Comparison of ENCODE assay signal across 9 mouse cellular contexts in genomic region chr19:46971051-46971689, GRCm38 (mm10). TPM values are rescaled to one million over a fixed set of nuclear protein-coding genes. Genes with fewer than 3 reads are reported as not detected.
DNase-seq lines count a peak whose midpoint lies in the region; ATAC-seq and TF ChIP-seq lines count a peak whose summit lies in the region.
"Had no signal": no experiment of that assay in that cellular context is flagged by ENCODE, and none has a peak within 500 bp of the region (broad histone marks: within the 10 kb centered on the region; RNA-seq: fewer than 3 reads in every experiment).

No protein-coding gene starts in this region.

- WGBS in heart, embryonic 15.5 days = 69% methylated on average over 8 of the region's 8 CpGs
- WGBS in hindbrain, embryonic 12.5 days = 39% methylated on average over 8 of the region's 8 CpGs
- WGBS in midbrain, embryonic 15.5 days = 23% methylated on average over 8 of the region's 8 CpGs

- H3K4me3 ChIP-seq in heart, embryonic 15.5 days = no peak overlapping the region
- H3K4me3 ChIP-seq in hindbrain, embryonic 12.5 days = no peak overlapping the region
- no peak overlapping the region for H3K4me3 ChIP-seq in midbrain, embryonic 15.5 days
- H3K4me3 ChIP-seq: embryonic facial prominence, embryonic 12.5 days had no signal

- TF ChIP-seq CTCF in brain, embryonic 14.5 days (IDR thresholded peaks at IDR 0.05; ENCODE audit: borderline replicate concordance, extremely low read depth, insufficient read depth, insufficient read length) = no peak

- H3K9ac ChIP-seq in heart, embryonic 15.5 days = no peak overlapping the region
- H3K9ac ChIP-seq in hindbrain, embryonic 12.5 days = no peak overlapping the region; the same call in 1 of the 2 replicates
- no peak overlapping the region for H3K9ac ChIP-seq in midbrain, embryonic 15.5 days
- H3K9ac ChIP-seq: embryonic facial prominence, embryonic 12.5 days had no signal

- H3K4me2 ChIP-seq in heart, embryonic 15.5 days = no peak overlapping the region
- no peak overlapping the region for H3K4me2 ChIP-seq in hindbrain, embryonic 12.5 days (replicated peaks)
- 0 out of 2 replicates have a peak overlapping the region, but pooled peaks have one; percentile 24 for H3K4me2 ChIP-seq in midbrain, embryonic 15.5 days
- H3K4me2 ChIP-seq: embryonic facial prominence, embryonic 12.5 days had no signal

- H3K9me3 ChIP-seq in heart, embryonic 15.5 days (replicated peaks) = no peaks in the 10 kb centered on the region
- H3K9me3 ChIP-seq in hindbrain, embryonic 12.5 days (replicated peaks) = no peaks in the 10 kb centered on the region
- no peaks in the 10 kb centered on the region for H3K9me3 ChIP-seq in midbrain, embryonic 15.5 days
- H3K9me3 ChIP-seq: embryonic facial prominence, embryonic 12.5 days had no signal

- TF ChIP-seq POLR2A in brain, embryonic 14.5 days (IDR thresholded peaks at IDR 0.05; ENCODE audit: borderline replicate concordance, extremely low read depth, insufficient read depth, insufficient read length, poor library complexity, severe bottlenecking) = no peak

- no peak for ATAC-seq in heart, embryonic 15.5 days (replicated peaks; ENCODE audit: insufficient number of reproducible peaks, insufficient read depth, low FRiP score, low read depth)
- no peak for ATAC-seq in hindbrain, embryonic 12.5 days (ENCODE audit: low FRiP score)
- peak; percentile 78 for ATAC-seq in midbrain, embryonic 15.5 days (replicated peaks)
- ATAC-seq in megakaryocyte progenitor cell, adult 5-6 weeks (replicated peaks; ENCODE audit: poor library complexity) = no peak

- H3K27me3 ChIP-seq in heart, embryonic 15.5 days = no peaks in the 10 kb centered on the region
- no peaks in the 10 kb centered on the region for H3K27me3 ChIP-seq in hindbrain, embryonic 12.5 days
- H3K27me3 ChIP-seq in midbrain, embryonic 15.5 days (replicated peaks) = no peaks in the 10 kb centered on the region
- H3K27me3 ChIP-seq: embryonic facial prominence, embryonic 12.5 days had no signal

- peak overlapping the region; percentile 77 for H3K27ac ChIP-seq in heart, embryonic 15.5 days
- H3K27ac ChIP-seq in hindbrain, embryonic 12.5 days = peak overlapping the region; percentile 92
- H3K27ac ChIP-seq in midbrain, embryonic 15.5 days = peak overlapping the region; percentile 90
- H3K27ac ChIP-seq: embryonic facial prominence, embryonic 12.5 days had no signal

- peaks cover 48% of the 10 kb centered on the region for H3K4me1 ChIP-seq in heart, embryonic 15.5 days (replicated peaks)
- H3K4me1 ChIP-seq in hindbrain, embryonic 12.5 days = peaks cover 17% of the 10 kb centered on the region
- peaks cover 26% of the 10 kb centered on the region for H3K4me1 ChIP-seq in midbrain, embryonic 15.5 days

- H3K36me3 ChIP-seq in heart, embryonic 15.5 days = no peaks in the 10 kb centered on the region
- no peaks in the 10 kb centered on the region for H3K36me3 ChIP-seq in hindbrain, embryonic 12.5 days
- H3K36me3 ChIP-seq in midbrain, embryonic 15.5 days (replicated peaks) = no peaks in the 10 kb centered on the region
- H3K36me3 ChIP-seq: embryonic facial prominence, embryonic 12.5 days had no signal

- DNase-seq in heart, adult 11 months = no peak
- peak; percentile 89 for DNase-seq in brain, embryonic 14.5 days (ENCODE audit: low read depth)
- no peak for DNase-seq in cerebellum, postnatal 10 days
- no peak for DNase-seq in adipocyte (ENCODE audit: low spot score)

RNA-seq across cellular contexts. Expression of gene Ina, which starts 43.3 kb away (rescaled TPM):
- polyA plus RNA-seq in heart, embryonic 15.5 days (2015; fragmentation: Nextera tagmentation; extraction: Ambion mirVana) = 0.58 and 5.8 TPM in 2 replicates
- 413 and 626 TPM in 2 replicates for polyA plus RNA-seq in brain, embryonic 14.5 days (2012; rRNA removed)
- 578 and 632 TPM in 2 replicates for polyA plus RNA-seq in hindbrain, embryonic 12.5 days (2016; fragmentation: Nextera tagmentation; extraction: Ambion mirVana)
- 589 and 592 TPM in 2 replicates for polyA plus RNA-seq in midbrain, embryonic 15.5 days (2015; fragmentation: Nextera tagmentation; extraction: Ambion mirVana)
- 0.22 TPM in 1 of 2 replicates, not detected in the other for total RNA-seq in megakaryocyte progenitor cell, adult 5-6 weeks (2015)
- total RNA-seq in megakaryocyte progenitor cell, adult 5-6 weeks (2017) = not detected in 2 replicates

RNA-seq across cellular contexts. Expression of gene Nt5c2, which starts 43.8 kb away (rescaled TPM):
- polyA plus RNA-seq in heart, embryonic 15.5 days (2015; fragmentation: Nextera tagmentation; extraction: Ambion mirVana) = 117 and 118 TPM in 2 replicates
- polyA plus RNA-seq in brain, embryonic 14.5 days (2012; rRNA removed) = 40.1 and 49.2 TPM in 2 replicates
- 85.3 and 89.1 TPM in 2 replicates for polyA plus RNA-seq in hindbrain, embryonic 12.5 days (2016; fragmentation: Nextera tagmentation; extraction: Ambion mirVana)
- 87.7 and 90.5 TPM in 2 replicates for polyA plus RNA-seq in midbrain, embryonic 15.5 days (2015; fragmentation: Nextera tagmentation; extraction: Ambion mirVana)
- 52.5 and 59.4 TPM in 2 replicates for total RNA-seq in megakaryocyte progenitor cell, adult 5-6 weeks (2015)
- 79.3 and 80.0 TPM in 2 replicates for total RNA-seq in megakaryocyte progenitor cell, adult 5-6 weeks (2017)

Comparison
In these comparisons a context has a peak if more than half of its experiments do, and no peak if none do; other contexts are left out.
1. RNA of gene Ina, which starts 43.3 kb away (polyA plus RNA-seq): 413 to 626 TPM in brain, embryonic 14.5 days, 589 to 592 TPM in midbrain, embryonic 15.5 days and 578 to 632 TPM in hindbrain, embryonic 12.5 days; 0.58 to 5.8 TPM in heart, embryonic 15.5 days; every median in the first group is over 10 times any median in the second.
2. Peak in every context shown above with its lines, with median percentiles within 50 percentile points of each other: H3K27ac ChIP-seq.